Mouse (Mus musculus) stomach, postnatal 0 days (tissue): ENCODE measurements at regions not wholly inside any gene's neighbourhood (a gene's known extent, or its start where the extent isn't known, plus 50 kb on each side); places are given as distances from the start of the nearest gene placed in this dataset.

Experiments used
- ATAC-seq: fragments of 200-750 bp; cut with Nextera tagmentation; 2 replicates; pipeline ENCODE4 v1.8.0; 2017; ENCODE audit not compliant: low FRiP score, low TSS enrichment
- DNase-seq: peaks from one replicate; pipeline ENCODE4 v3.0.0-alpha.2; 2016; ENCODE audit warnings: low spot score
- H3K27ac ChIP-seq: fragments of 300-500 bp; sonication (generic); replicated peaks from 2 replicates; pipeline ENCODE4 v1.5.1; 2014; ENCODE audit warnings: mild to moderate bottlenecking, control low read depth
- H3K27me3 ChIP-seq: fragments of 300-500 bp; sonication (generic); 2 replicates; pipeline ENCODE4 v1.6.1; 2014; ENCODE audit warnings: low read length; ENCODE audit not compliant: control insufficient read depth, insufficient read depth
- H3K36me3 ChIP-seq: fragments of 300-500 bp; sonication (generic); 2 replicates; pipeline ENCODE4 v1.6.1; 2014; ENCODE audit warnings: low read length, mixed read lengths; ENCODE audit not compliant: control insufficient read depth, insufficient read depth
- H3K4me1 ChIP-seq: fragments of 300-500 bp; sonication (generic); replicated peaks from 2 replicates; pipeline ENCODE4 v1.6.1; 2014; ENCODE audit warnings: antibody characterized with exemption; ENCODE audit not compliant: control insufficient read depth, insufficient read depth
- H3K4me2 ChIP-seq: fragments of 300-500 bp; sonication (generic); replicated peaks from 2 replicates; pipeline ENCODE4 v1.6.1; 2014; ENCODE audit warnings: low read depth, mild to moderate bottlenecking, control low read depth, moderate library complexity
- H3K4me3 ChIP-seq: fragments of 300-500 bp; sonication (generic); 2 replicates; pipeline ENCODE4 v1.5.1; 2014; ENCODE audit warnings: low read depth, low read length, control low read depth
- H3K9ac ChIP-seq: fragments of 300-500 bp; sonication (generic); 2 replicates; pipeline ENCODE4 v1.6.1; 2014; ENCODE audit warnings: mild to moderate bottlenecking, low read length, control low read depth, mixed read lengths
- H3K9me3 ChIP-seq: fragments of 300-500 bp; sonication (generic); 2 replicates; pipeline ENCODE4 v1.6.1; 2016; ENCODE audit warnings: low read length; ENCODE audit not compliant: control insufficient read depth
- CTCF ChIP-seq: IDR thresholded peaks from 2 replicates; pipeline ENCODE4 v1.5.1; 2016; ENCODE audit warnings: antibody characterized with exemption, low read depth, mild to moderate bottlenecking, moderate library complexity
- EP300 ChIP-seq: optimal IDR thresholded peaks from 2 replicates; pipeline ENCODE3; 2016; ENCODE audit warnings: antibody characterized with exemption
- WGBS: fragments of 180-500 bp; shearing (Covaris S2); extraction: QIAGEN DNeasy Blood & Tissue Kit; methylation state at CpG from one replicate; pipeline ENCODE4 v1.1.7; 2014; 5-methylcytosine and 5-hydroxymethylcytosine counted together

DNA sequence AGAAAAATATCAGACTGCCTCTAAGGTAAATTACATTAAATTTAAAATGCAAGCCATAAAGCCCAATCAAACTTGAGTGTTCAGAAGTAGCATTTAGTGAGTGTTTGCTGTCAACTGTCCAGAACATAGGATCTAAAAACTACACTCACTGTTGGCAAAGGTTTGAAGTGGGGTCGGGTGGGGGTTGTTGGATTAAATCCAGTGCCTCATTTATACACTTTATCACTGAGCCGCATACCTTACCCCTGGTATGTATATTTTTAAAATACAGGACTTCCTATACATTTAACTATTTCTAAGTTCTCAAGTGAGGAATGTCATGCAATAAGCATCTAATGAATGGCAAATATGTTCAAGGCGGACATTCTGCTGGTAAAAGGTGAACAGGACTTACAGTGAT, 78.6 kb upstream of the Otogl start:
- 60% methylated on average over 3 of the region's 3 CpGs for WGBS
- H3K4me2 ChIP-seq: no peak overlapping the region
- H3K4me3 ChIP-seq: no peak overlapping the region
- H3K9ac ChIP-seq: no peak overlapping the region
- H3K4me1 ChIP-seq: no peaks in the 10 kb centered on the region
- no peak overlapping the region for H3K27ac ChIP-seq
- no peak for TF ChIP-seq CTCF
- TF ChIP-seq EP300: no peak
- no peak for DNase-seq
- ATAC-seq: no peak
- H3K9me3 ChIP-seq: no peaks in the 10 kb centered on the region
- H3K27me3 ChIP-seq: no peaks in the 10 kb centered on the region
- no peaks in the 10 kb centered on the region for H3K36me3 ChIP-seq

GRCm38 (mm10) chr10:107989913-107990312, 78.0 kb upstream of the Otogl start:
- H3K4me1 ChIP-seq: no peaks in the 10 kb centered on the region
- 78% methylated on average over 2 of the region's 2 CpGs for WGBS
- DNase-seq (no peak), ATAC-seq (no peak)
- H3K27me3 ChIP-seq: no peaks in the 10 kb centered on the region
- no peak overlapping the region for H3K4me3 ChIP-seq
- no peak overlapping the region for H3K9ac ChIP-seq
- TF ChIP-seq EP300 (no peak), CTCF (no peak)
- no peaks in the 10 kb centered on the region for H3K9me3 ChIP-seq
- H3K36me3 ChIP-seq: no peaks in the 10 kb centered on the region
- no peak overlapping the region for H3K27ac ChIP-seq
- H3K4me2 ChIP-seq: no peak overlapping the region

- WGBS: 85% methylated on average over 5 of the region's 5 CpGs
- no peak for ATAC-seq
Measured at GRCm38 (mm10) chr10:107982632-107983031, 70.7 kb upstream of the Otogl start.

DNA sequence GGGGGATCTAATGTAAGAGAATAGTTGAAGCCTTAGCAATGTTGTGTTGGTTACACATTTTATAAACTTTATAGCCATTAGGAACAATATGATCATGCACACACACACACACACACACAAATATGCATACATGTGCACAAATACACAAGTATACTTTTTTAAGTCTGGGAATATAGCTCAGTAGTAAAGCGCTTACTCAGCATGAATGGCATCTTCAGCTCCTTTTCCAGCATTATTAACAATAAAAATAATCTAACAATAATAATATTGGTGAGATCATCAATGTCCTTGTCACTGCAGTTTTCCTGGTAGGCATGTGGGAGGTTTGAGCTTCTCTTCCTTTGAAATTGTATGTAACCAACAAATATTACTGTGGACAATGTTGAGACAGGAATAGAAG, 70.1 kb upstream of the Otogl start:
- Histone ChIP-seq H3K27me3 (no peaks in the 10 kb centered on the region), H3K27ac (no peak overlapping the region), H3K9me3 (no peaks in the 10 kb centered on the region), H3K4me1 (no peaks in the 10 kb centered on the region), H3K4me3 (no peak overlapping the region), H3K4me2 (no peak overlapping the region), H3K36me3 (no peaks in the 10 kb centered on the region), H3K9ac (no peak overlapping the region)
- DNase-seq (no peak), ATAC-seq (no peak)
- TF ChIP-seq EP300: no peak
- TF ChIP-seq CTCF: no peak
- WGBS: 100% methylated on average over 1 of the region's 1 CpGs

More at GRCm38 (mm10) chr10:107982632-107983031, 70.7 kb upstream of the Otogl start:
- Histone ChIP-seq H3K9me3 (no peaks in the 10 kb centered on the region), H3K9ac (no peak overlapping the region), H3K4me1 (no peaks in the 10 kb centered on the region), H3K36me3 (no peaks in the 10 kb centered on the region), H3K4me3 (no peak overlapping the region), H3K4me2 (no peak overlapping the region), H3K27me3 (no peaks in the 10 kb centered on the region), H3K27ac (no peak overlapping the region)
- no peak for TF ChIP-seq EP300
- no peak for TF ChIP-seq CTCF
- DNase-seq: no peak

DNA sequence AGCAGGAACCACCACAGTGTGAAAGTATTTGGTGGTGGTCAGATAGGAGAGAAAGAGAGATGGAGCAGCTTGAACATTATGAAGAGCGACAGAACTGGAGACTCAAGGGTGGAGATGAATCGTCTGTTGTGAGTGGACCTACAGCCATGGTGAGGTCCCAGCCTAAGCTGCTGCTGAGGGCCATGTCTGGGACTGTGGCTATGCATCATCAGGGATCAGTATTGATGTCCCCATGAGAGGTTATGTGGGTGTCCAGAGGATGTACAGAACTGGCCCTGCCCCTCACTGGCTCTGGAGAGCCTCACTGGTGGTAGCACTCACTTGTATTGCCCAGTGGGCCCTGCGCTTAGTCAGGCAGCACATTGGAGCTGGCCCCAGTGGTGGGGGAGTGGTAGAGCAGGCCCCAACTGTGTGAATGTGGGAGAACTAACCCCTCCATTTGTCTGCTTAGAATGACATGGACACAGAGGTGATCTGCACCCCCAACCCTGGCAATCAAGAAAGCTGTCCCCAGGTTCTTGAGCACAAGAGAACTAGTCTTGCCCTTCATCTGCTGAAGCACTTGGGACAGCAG, 64.5 kb upstream of the Otogl start:
- no peak overlapping the region for H3K4me3 ChIP-seq
- ATAC-seq (no peak), DNase-seq (no peak)
- no peaks in the 10 kb centered on the region for H3K4me1 ChIP-seq
- no peaks in the 10 kb centered on the region for H3K9me3 ChIP-seq
- no peak overlapping the region for H3K9ac ChIP-seq
- H3K27ac ChIP-seq: no peak overlapping the region
- TF ChIP-seq EP300 (no peak), CTCF (no peak)
- no peaks in the 10 kb centered on the region for H3K36me3 ChIP-seq
- H3K4me2 ChIP-seq: no peak overlapping the region
- no peaks in the 10 kb centered on the region for H3K27me3 ChIP-seq
- 90% methylated on average over 3 of the region's 3 CpGs for WGBS

- Histone ChIP-seq H3K4me1 (no peaks in the 10 kb centered on the region), H3K27me3 (no peaks in the 10 kb centered on the region), H3K9ac (no peak overlapping the region), H3K36me3 (no peaks in the 10 kb centered on the region), H3K4me2 (no peak overlapping the region), H3K9me3 (no peaks in the 10 kb centered on the region), H3K27ac (no peak overlapping the region), H3K4me3 (no peak overlapping the region)
- DNase-seq (no peak), ATAC-seq (no peak)
- TF ChIP-seq CTCF (no peak), EP300 (no peak)
Measured at GRCm38 (mm10) chr10:107971748-107972147, 59.8 kb upstream of the Otogl start.
